Mouse (Mus musculus) forebrain, embryonic 11.5 days (tissue): ENCODE results near the gene Rbm12b1. TPM values are rescaled to one million over a fixed set of nuclear protein-coding genes. Genes with fewer than 3 reads are reported as not detected.
"Not testable (repeated sequence)": the region's sequence is repeated elsewhere in the genome, so short reads cannot be mapped to it uniquely, and the experiment has no call there.

Experiments used
- ATAC-seq: fragments of 200-750 bp; cut with Nextera tagmentation; replicated peaks from 2 replicates; pipeline ENCODE4 v1.8.0; 2017; ENCODE audit warnings: moderate TSS enrichment; ENCODE audit not compliant: low FRiP score
- DNase-seq: peaks from one replicate; pipeline ENCODE4 v3.0.0-alpha.2; 2017; ENCODE audit warnings: low spot score
- H3K27ac ChIP-seq: fragments of 300-500 bp; sonication (generic); 2 replicates; pipeline ENCODE4 v1.5.1; 2014; ENCODE audit warnings: low read depth, low read length
- H3K27me3 ChIP-seq: fragments of 300-500 bp; sonication (generic); 2 replicates; pipeline ENCODE4 v1.6.1; 2014; ENCODE audit warnings: mild to moderate bottlenecking, low read length, mixed read lengths; ENCODE audit not compliant: control insufficient read depth, insufficient read depth
- H3K36me3 ChIP-seq: fragments of 300-500 bp; sonication (generic); 2 replicates; pipeline ENCODE4 v1.6.1; 2014; ENCODE audit warnings: mild to moderate bottlenecking, low read length, moderate library complexity, mixed read lengths; ENCODE audit not compliant: control insufficient read depth, insufficient read depth
- H3K4me1 ChIP-seq: fragments of 300-500 bp; sonication (generic); replicated peaks from 2 replicates; pipeline ENCODE4 v1.6.1; 2014; ENCODE audit warnings: low read length, mixed read lengths; ENCODE audit not compliant: control insufficient read depth, insufficient read depth
- H3K4me2 ChIP-seq: fragments of 300-500 bp; sonication (generic); 2 replicates; pipeline ENCODE4 v1.6.1; 2014; ENCODE audit warnings: low read depth, mild to moderate bottlenecking, low read length, moderate library complexity, mixed read lengths; ENCODE audit not compliant: severe bottlenecking
- H3K4me3 ChIP-seq: fragments of 300-500 bp; sonication (generic); 2 replicates; pipeline ENCODE4 v1.5.1; 2014; ENCODE audit warnings: low read depth, low read length
- H3K9ac ChIP-seq: fragments of 300-500 bp; sonication (generic); 2 replicates; pipeline ENCODE4 v1.6.1; 2014; ENCODE audit warnings: low read length
- H3K9me3 ChIP-seq: fragments of 300-500 bp; sonication (generic); 2 replicates; pipeline ENCODE4 v1.6.1; 2016; ENCODE audit warnings: low read length, mixed read lengths; ENCODE audit not compliant: control insufficient read depth
- WGBS: fragments of 180-500 bp; shearing (Covaris S2); extraction: QIAGEN DNeasy Blood & Tissue Kit; methylation state at CpG from one replicate; pipeline ENCODE4 v1.1.7; 2014; 5-methylcytosine and 5-hydroxymethylcytosine counted together
- polyA plus RNA-seq: library from polyadenylated mRNA; unstranded; fragments of >200 nt; fragmentation: Nextera tagmentation; extraction: Ambion mirVana; gene quantifications from 2 replicates; pipeline ENCODE4 v1.2.1, GENCODE M21; 2014

The Rbm12b1 gene
- 8.1 and 9.1 TPM in 2 replicates for polyA plus RNA-seq

- peak within 1 kb of the TSS; percentile 37; the same call in 1 of the 2 replicates for H3K9ac ChIP-seq
- H3K4me3 ChIP-seq = peak within 1 kb of the TSS; percentile 27
- under 1% methylated on average over 19 of the region's 32 CpGs for whole genome bisulfite sequencing
- peak; percentile 85 for DNase-seq
- H3K4me1 ChIP-seq, H3K27ac ChIP-seq, H3K36me3 ChIP-seq, H3K27me3 ChIP-seq, H3K9me3 ChIP-seq: not testable (repeated sequence)
- peak; percentile 99 for ATAC-seq
- peak within 1 kb of the TSS; percentile 29; the same call in 1 of the 2 replicates for H3K4me2 ChIP-seq
These were observed at the start of gene Rbm12b1 for GRCm38 (mm10) chr4:12140141-12140567. Gene Rbm12b1, plus strand, starts transcription at chr4:12140264.

- H3K27ac ChIP-seq, H3K9me3 ChIP-seq, H3K36me3 ChIP-seq, H3K4me1 ChIP-seq, H3K27me3 ChIP-seq, H3K9ac ChIP-seq, DNase-seq: not testable (repeated sequence)
- ATAC-seq = peak; percentile 88
- Histone ChIP-seq H3K4me3 (peak overlapping the region; percentile 26), H3K4me2 (peak overlapping the region; percentile 29; the same call in 1 of the 2 replicates)
- WGBS = 25% methylated on average over 20 of the region's 40 CpGs
These were observed 563 bp downstream of the Rbm12b1 start for GRCm38 (mm10) chr4:12140592-12141062.

GRCm38 (mm10) chr4:12141516-12141915 is 1.5 kb downstream of the Rbm12b1 start:
- H3K9me3 ChIP-seq, H3K27ac ChIP-seq, H3K4me2 ChIP-seq, H3K36me3 ChIP-seq, DNase-seq, H3K9ac ChIP-seq, ATAC-seq, H3K4me3 ChIP-seq, H3K27me3 ChIP-seq, H3K4me1 ChIP-seq: not testable (repeated sequence)
- 95% methylated on average over 6 of the region's 7 CpGs for WGBS

GRCm38 (mm10) chr4:12147660-12148059 is 7.6 kb downstream of the Rbm12b1 start:
- Histone ChIP-seq H3K27ac (no peak overlapping the region), H3K9ac (no peak overlapping the region), H3K27me3 (no peaks in the 10 kb centered on the region), H3K4me1 (no peaks in the 10 kb centered on the region), H3K4me2 (no peak overlapping the region), H3K4me3 (no peak overlapping the region), H3K9me3 (no peaks in the 10 kb centered on the region; the same call in 1 of the 2 replicates), H3K36me3 (peaks cover 7% of the 10 kb centered on the region; the same call in 1 of the 2 replicates)
- ATAC-seq (no peak), DNase-seq (no peak)

- 16% methylated on average over 9 of the region's 9 CpGs for WGBS
- Histone ChIP-seq H3K27ac (peak overlapping the region; percentile 87; the same call in 1 of the 2 replicates), H3K36me3 (peaks cover 4% of the 10 kb centered on the region; the same call in 1 of the 2 replicates), H3K4me3 (peak overlapping the region; percentile 75), H3K27me3 (no peaks in the 10 kb centered on the region), H3K4me1 (0 out of 2 replicates have a peak, but pooled peaks cover 4% of the 10 kb centered on the region), H3K9ac (peak overlapping the region; percentile 98), H3K4me2 (peak overlapping the region; percentile 75), H3K9me3 (no peaks in the 10 kb centered on the region)
- DNase-seq (no peak), ATAC-seq (no peak)
These were observed 30.9 kb downstream of the Rbm12b1 start for GRCm38 (mm10) chr4:12170986-12171317.

- no peaks in the 10 kb centered on the region for H3K9me3 ChIP-seq
- H3K4me3 ChIP-seq = peak within 1 kb of the TSS; percentile 75
- H3K4me2 ChIP-seq = peak within 1 kb of the TSS; percentile 75
- no peaks in the 10 kb centered on the region for H3K27me3 ChIP-seq
- ATAC-seq (peak; percentile 91), DNase-seq (peak; percentile 85)
- 0 out of 2 replicates have a peak, but pooled peaks cover 4% of the 10 kb centered on the region for H3K4me1 ChIP-seq
- H3K9ac ChIP-seq = peak within 1 kb of the TSS; percentile 98
- WGBS = 1% methylated on average over 60 of the region's 74 CpGs
- H3K27ac ChIP-seq = peak within 1 kb of the TSS; percentile 87
- H3K36me3 ChIP-seq = peaks cover 4% of the 10 kb centered on the region; the same call in 1 of the 2 replicates
These were observed 31.4 kb downstream of the Rbm12b1 start, which contains the start of gene Fam92a for GRCm38 (mm10) chr4:12171318-12172091. Gene Fam92a, minus strand, starts transcription at chr4:12172015.

GRCm38 (mm10) chr4:12178992-12179391 is 38.9 kb downstream of the Rbm12b1 start:
- Histone ChIP-seq H3K4me1 (no peaks in the 10 kb centered on the region), H3K9me3 (no peaks in the 10 kb centered on the region), H3K27ac (no peak overlapping the region), H3K4me3 (no peak overlapping the region), H3K27me3 (no peaks in the 10 kb centered on the region), H3K36me3 (no peaks in the 10 kb centered on the region), H3K4me2 (no peak overlapping the region), H3K9ac (no peak overlapping the region)
- DNase-seq (no peak), ATAC-seq (no peak)
- 90% methylated on average over 10 of the region's 10 CpGs for WGBS
